ENCODE assay signal across 19 mouse cellular contexts in genomic region chr6:92944711-92945110, GRCm38 (mm10). TPM values are rescaled to one million over a fixed set of nuclear protein-coding genes. Genes with fewer than 3 reads are reported as not detected.
DNase-seq lines count a peak whose midpoint lies in the region; ATAC-seq and TF ChIP-seq lines count a peak whose summit lies in the region.
"Had no signal": no experiment of that assay in that cellular context is flagged by ENCODE, and none has a peak within 500 bp of the region (broad histone marks: within the 10 kb centered on the region; RNA-seq: fewer than 3 reads in every experiment).

No protein-coding gene starts in this region.

- no peak for TF ChIP-seq CTCF in lung, embryonic 14.5 days (IDR thresholded peaks at IDR 0.05; ENCODE audit: low read depth)

- no peak for DNase-seq in heart, postnatal 25 days (ENCODE audit: low spot score)
- no peak for DNase-seq in kidney, adult 8-10 months
- no peak for DNase-seq in lung, embryonic 14.5 days
- no peak for DNase-seq in T-cell, adult 2 months (ENCODE audit: low spot score)
- DNase-seq: cerebellum, adult 18-20 months; liver, postnatal 0 days; midbrain, embryonic 14.5 days; spleen, adult 18-20 months; thymus, postnatal 14 days had no signal

- ATAC-seq in heart, embryonic 13.5 days (ENCODE audit: extremely low read depth, insufficient number of reproducible peaks, low FRiP score, low TSS enrichment) = no peak
- no peak for ATAC-seq in kidney, embryonic 15.5 days (replicated peaks; ENCODE audit: low FRiP score)
- ATAC-seq in lung, embryonic 14.5 days (ENCODE audit: insufficient read depth) = no peak
- ATAC-seq in forebrain, embryonic 15.5 days (replicated peaks) = no peak
- ATAC-seq: liver, postnatal 0 days had no signal

- H3K27ac ChIP-seq in heart, embryonic 13.5 days (replicated peaks) = no peak overlapping the region
- no peak overlapping the region for H3K27ac ChIP-seq in kidney, embryonic 15.5 days
- H3K27ac ChIP-seq in brown adipose tissue, adult 24 weeks (replicated peaks; ENCODE audit: low read depth, low read length) = peak overlapping the region; percentile 92
- H3K27ac ChIP-seq in lung, embryonic 14.5 days (ENCODE audit: low read depth) = no peak overlapping the region
- H3K27ac ChIP-seq in forebrain, embryonic 15.5 days (replicated peaks) = no peak overlapping the region
- H3K27ac ChIP-seq: embryonic facial prominence, embryonic 13.5 days; forebrain, embryonic 10.5 days; neural tube, embryonic 12.5 days had no signal

- H3K9me3 ChIP-seq in heart, embryonic 13.5 days = peaks cover 11% of the 10 kb centered on the region
- H3K9me3 ChIP-seq in kidney, embryonic 15.5 days (replicated peaks) = 0 out of 2 replicates have a peak, but pooled peaks cover 3% of the 10 kb centered on the region
- no peaks in the 10 kb centered on the region for H3K9me3 ChIP-seq in lung, embryonic 14.5 days (ENCODE audit: low read depth, low read length)
- H3K9me3 ChIP-seq in forebrain, embryonic 15.5 days = no peaks in the 10 kb centered on the region

- no peaks in the 10 kb centered on the region for H3K36me3 ChIP-seq in heart, embryonic 13.5 days
- H3K36me3 ChIP-seq in kidney, embryonic 15.5 days = 0 out of 2 replicates have a peak, but pooled peaks cover 4% of the 10 kb centered on the region
- H3K36me3 ChIP-seq in lung, embryonic 14.5 days (ENCODE audit: insufficient read depth) = no peaks in the 10 kb centered on the region
- H3K36me3 ChIP-seq in forebrain, embryonic 15.5 days = no peaks in the 10 kb centered on the region
- H3K36me3 ChIP-seq: embryonic facial prominence, embryonic 13.5 days; limb, embryonic 12.5 days; neural tube, embryonic 12.5 days had no signal

- intact Hi-C loops in heart, postnatal 25 days (cut with DNase I) = loop anchor here (5.0 kb wide), 4 partner anchors 208 to 598 kb away; no protein-coding TSS in a partner anchor

- H3K4me2 ChIP-seq in heart, embryonic 13.5 days = peak overlapping the region; percentile 84; the same call in 1 of the 2 replicates
- peak overlapping the region; percentile 89 for H3K4me2 ChIP-seq in kidney, embryonic 15.5 days
- H3K4me2 ChIP-seq in lung, embryonic 14.5 days = 0 out of 2 replicates have a peak overlapping the region, but pooled peaks have one; percentile 95
- no peak overlapping the region for H3K4me2 ChIP-seq in forebrain, embryonic 15.5 days (replicated peaks)

- no peak overlapping the region for H3K9ac ChIP-seq in heart, embryonic 13.5 days
- H3K9ac ChIP-seq in kidney, embryonic 15.5 days = no peak overlapping the region
- no peak overlapping the region for H3K9ac ChIP-seq in lung, embryonic 14.5 days
- no peak overlapping the region for H3K9ac ChIP-seq in forebrain, embryonic 15.5 days (replicated peaks)
- H3K9ac ChIP-seq: embryonic facial prominence, embryonic 13.5 days; liver, postnatal 0 days; neural tube, embryonic 12.5 days had no signal

- H3K4me3 ChIP-seq in heart, embryonic 13.5 days = no peak overlapping the region
- peak overlapping the region; percentile 74; the same call in 1 of the 2 replicates for H3K4me3 ChIP-seq in kidney, embryonic 15.5 days (replicated peaks)
- no peak overlapping the region; the same call in 1 of the 2 replicates for H3K4me3 ChIP-seq in brown adipose tissue, adult 24 weeks (ENCODE audit: insufficient read depth, low read depth, low read length)
- no peak overlapping the region for H3K4me3 ChIP-seq in lung, embryonic 14.5 days (ENCODE audit: low read depth, low read length)
- H3K4me3 ChIP-seq in forebrain, embryonic 15.5 days = no peak overlapping the region

- H3K27me3 ChIP-seq in heart, embryonic 13.5 days (replicated peaks) = no peaks in the 10 kb centered on the region; the same call in 1 of the 2 replicates
- no peaks in the 10 kb centered on the region for H3K27me3 ChIP-seq in kidney, embryonic 15.5 days
- H3K27me3 ChIP-seq in lung, embryonic 14.5 days (ENCODE audit: insufficient read depth, low read length) = no peaks in the 10 kb centered on the region
- peaks cover 37% of the 10 kb centered on the region for H3K27me3 ChIP-seq in forebrain, embryonic 15.5 days

- 57% methylated on average over 7 of the region's 7 CpGs for WGBS in heart, embryonic 13.5 days
- 58% methylated on average over 7 of the region's 7 CpGs for WGBS in kidney, embryonic 15.5 days
- WGBS in lung, embryonic 14.5 days = 62% methylated on average over 7 of the region's 7 CpGs
- WGBS in forebrain, embryonic 15.5 days = 50% methylated on average over 7 of the region's 7 CpGs

- peaks cover 12% of the 10 kb centered on the region for H3K4me1 ChIP-seq in heart, embryonic 13.5 days
- peaks cover 16% of the 10 kb centered on the region for H3K4me1 ChIP-seq in kidney, embryonic 15.5 days
- H3K4me1 ChIP-seq in brown adipose tissue, adult 24 weeks (ENCODE audit: control insufficient read depth, insufficient read depth, insufficient read length, low read length) = no peaks in the 10 kb centered on the region; the same call in 1 of the 2 replicates
- H3K4me1 ChIP-seq in lung, embryonic 14.5 days (ENCODE audit: insufficient read depth) = peaks cover 5% of the 10 kb centered on the region
- H3K4me1 ChIP-seq in forebrain, embryonic 15.5 days = peaks cover 37% of the 10 kb centered on the region

RNA-seq across cellular contexts. Expression of gene Adamts9, which starts 1.4 kb away (rescaled TPM):
- polyA plus RNA-seq in heart, embryonic 13.5 days (2015; fragmentation: Nextera tagmentation; extraction: Ambion mirVana) = 5.1 and 5.3 TPM in 2 replicates
- total RNA-seq in heart, postnatal 25 days (2021) = 10 to 100 TPM; 20.4 to 21.7 TPM
- polyA plus RNA-seq in kidney, embryonic 15.5 days (2015; fragmentation: Nextera tagmentation; extraction: Ambion mirVana) = 13.2 and 14.2 TPM in 2 replicates
- 4.0 and 6.2 TPM in 2 replicates for polyA plus RNA-seq in brown adipose tissue, adult 24 weeks (2012; ENCODE audit: insufficient read depth, insufficient read length, missing spikeins)
- 12.1 and 13.8 TPM in 2 replicates for polyA plus RNA-seq in lung, embryonic 14.5 days (2014; fragmentation: Nextera tagmentation; extraction: Ambion mirVana)
- 0.73 and 1.0 TPM in 2 replicates for polyA plus RNA-seq in forebrain, embryonic 15.5 days (2015; fragmentation: Nextera tagmentation; extraction: Ambion mirVana)
- total RNA-seq: common myeloid progenitor, adult 5-6 weeks; MEL had no signal
